Mouse (Mus musculus): ENCODE results near the gene Ntsr1. TPM values are rescaled to one million over a fixed set of nuclear protein-coding genes. Genes with fewer than 3 reads are reported as not detected.
A peak's percentile ranks its signal among the peaks of the same experiment; 100 is the strongest.

The Ntsr1 gene
- total RNA-seq (2021): 1 to 10 TPM; 4.4 TPM

- peak; percentile 33 to 35 for DNase-seq (ENCODE audit: extremely low spot score in 1 of 2, low spot score in 1 of 2)
Measured at GRCm38 (mm10) chr2:180499741-180500140, at the start of gene Ntsr1. Gene Ntsr1 (plus strand): TSS chr2:180499976.

- no peak for DNase-seq (ENCODE audit: extremely low spot score in 1 of 2, low spot score in 1 of 2)
Measured at GRCm38 (mm10) chr2:180450529-180450928, 49.2 kb upstream of the Ntsr1 start.

GRCm38 (mm10) chr2:180455723-180456698 lies 43.8 kb upstream of the Ntsr1 start, which contains the start of gene Slco4a1:
Gene Slco4a1 (plus strand): TSS chr2:180456245.
- peak; percentile 43 to 49 for DNase-seq (ENCODE audit: extremely low spot score in 1 of 2, low spot score in 1 of 2)

DNA sequence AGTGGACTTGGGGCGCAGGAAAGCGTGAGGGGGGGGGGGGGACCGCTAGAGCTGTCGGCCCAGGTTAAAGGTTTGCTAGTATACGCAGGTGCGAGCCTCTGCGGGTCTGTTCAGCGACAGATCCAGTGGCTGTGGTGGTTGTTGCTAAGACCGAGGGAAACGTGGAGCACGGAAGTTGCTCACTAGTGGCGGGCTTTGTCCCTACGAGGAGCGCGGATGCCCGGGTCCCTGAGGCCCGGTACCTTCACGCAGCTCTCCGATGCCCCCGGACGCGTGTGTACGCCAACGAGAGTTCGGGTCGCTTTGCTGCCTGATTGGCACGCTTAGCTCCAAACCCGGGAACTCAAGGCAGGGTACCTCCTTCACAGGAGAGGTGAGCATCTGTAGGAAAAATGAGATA lies 43.1 kb upstream of the Ntsr1 start:
- DNase-seq (ENCODE audit: extremely low spot score in 1 of 2, low spot score in 1 of 2): peak in 1 of 2 experiments; percentile 15

GRCm38 (mm10) chr2:180457680-180458079 lies 42.1 kb upstream of the Ntsr1 start:
- DNase-seq (ENCODE audit: extremely low spot score in 1 of 2, low spot score in 1 of 2): no peak

DNA sequence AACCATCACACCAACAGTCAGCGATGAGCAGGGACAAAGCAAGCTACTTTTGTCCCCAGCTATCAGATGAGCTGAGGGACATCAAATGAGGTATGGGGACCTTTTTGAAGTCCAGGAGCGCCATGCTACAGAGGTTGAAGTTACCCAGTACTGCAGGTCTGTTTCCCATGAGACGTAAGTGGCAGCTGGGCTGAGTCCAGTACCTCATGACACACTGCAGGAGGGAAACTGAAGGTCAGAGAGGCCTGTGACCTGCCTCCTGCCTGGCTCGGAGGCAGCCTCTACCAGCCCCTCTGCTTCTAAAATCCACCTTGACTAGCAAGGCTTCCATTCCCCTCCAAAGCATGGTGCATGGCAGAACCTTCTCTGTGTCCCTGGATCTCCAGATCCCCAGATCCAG lies 40.3 kb upstream of the Ntsr1 start:
- no peak for DNase-seq (ENCODE audit: extremely low spot score in 1 of 2, low spot score in 1 of 2)

GRCm38 (mm10) chr2:180460801-180461200 lies 39.0 kb upstream of the Ntsr1 start:
- DNase-seq (ENCODE audit: extremely low spot score in 1 of 2, low spot score in 1 of 2): no peak

DNA sequence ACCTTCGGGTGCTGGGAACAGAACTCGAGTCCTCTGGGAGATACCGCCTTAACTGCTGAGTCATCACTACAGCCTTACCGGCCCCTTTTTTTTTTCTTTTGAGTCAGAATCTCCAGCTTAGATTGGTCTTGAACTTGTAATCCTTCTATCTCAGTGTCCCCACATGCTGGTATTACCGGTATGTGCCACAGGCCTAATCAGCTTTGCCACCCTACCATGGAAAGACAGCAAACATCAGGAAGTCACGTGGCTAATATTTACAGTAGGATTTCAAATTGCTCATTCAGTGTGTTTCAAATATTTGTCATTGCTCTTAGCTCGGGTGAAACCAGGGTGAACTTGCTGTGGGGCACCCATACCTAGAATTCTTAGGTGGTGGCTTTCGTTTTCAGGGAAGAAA lies 37.2 kb upstream of the Ntsr1 start:
- DNase-seq (ENCODE audit: extremely low spot score in 1 of 2, low spot score in 1 of 2): no peak

DNA sequence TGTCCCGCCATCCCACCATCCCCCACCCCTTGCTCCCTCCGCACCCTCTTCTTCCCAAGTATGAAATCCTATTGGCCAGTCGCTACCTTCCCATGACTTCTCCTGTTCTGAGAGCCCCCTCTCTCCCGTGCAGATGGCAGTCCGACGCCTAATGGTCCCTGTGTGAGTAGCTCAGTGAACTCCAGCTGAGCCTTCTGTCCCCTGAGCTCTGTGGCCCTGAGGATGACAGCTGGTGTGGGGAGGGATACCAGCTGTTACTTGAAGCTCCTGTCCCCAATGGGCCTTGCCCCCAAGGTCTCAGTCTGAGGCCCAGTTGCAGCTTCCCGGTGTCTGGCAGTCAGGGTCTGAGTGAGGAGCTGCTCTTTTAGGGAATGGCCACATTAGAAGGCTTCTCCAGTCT lies 33.3 kb upstream of the Ntsr1 start:
- DNase-seq (ENCODE audit: extremely low spot score in 1 of 2, low spot score in 1 of 2): no peak

DNA sequence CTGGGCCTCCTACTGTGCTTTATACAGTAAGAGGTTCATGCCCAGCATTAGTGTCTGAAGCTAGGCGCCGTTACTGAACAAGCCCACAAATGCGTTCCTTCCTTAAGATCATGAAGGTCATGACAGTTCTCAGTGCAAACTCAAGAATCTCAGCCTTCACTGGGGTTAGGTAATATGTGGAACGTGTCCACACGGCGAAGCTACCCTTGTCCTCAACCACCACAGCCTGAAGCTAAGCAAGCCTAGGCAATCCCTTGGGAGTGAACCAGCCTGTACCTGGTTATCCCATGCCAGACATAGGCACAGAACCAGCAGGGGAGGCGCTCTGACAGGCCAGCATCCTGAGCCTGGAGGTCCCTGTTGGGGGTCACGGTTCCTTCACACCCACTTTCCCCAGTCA lies 30.9 kb upstream of the Ntsr1 start:
- DNase-seq (ENCODE audit: extremely low spot score in 1 of 2, low spot score in 1 of 2): no peak

- no peak for DNase-seq (ENCODE audit: extremely low spot score in 1 of 2, low spot score in 1 of 2)
Measured at GRCm38 (mm10) chr2:180469768-180470167, 30.0 kb upstream of the Ntsr1 start.

DNA sequence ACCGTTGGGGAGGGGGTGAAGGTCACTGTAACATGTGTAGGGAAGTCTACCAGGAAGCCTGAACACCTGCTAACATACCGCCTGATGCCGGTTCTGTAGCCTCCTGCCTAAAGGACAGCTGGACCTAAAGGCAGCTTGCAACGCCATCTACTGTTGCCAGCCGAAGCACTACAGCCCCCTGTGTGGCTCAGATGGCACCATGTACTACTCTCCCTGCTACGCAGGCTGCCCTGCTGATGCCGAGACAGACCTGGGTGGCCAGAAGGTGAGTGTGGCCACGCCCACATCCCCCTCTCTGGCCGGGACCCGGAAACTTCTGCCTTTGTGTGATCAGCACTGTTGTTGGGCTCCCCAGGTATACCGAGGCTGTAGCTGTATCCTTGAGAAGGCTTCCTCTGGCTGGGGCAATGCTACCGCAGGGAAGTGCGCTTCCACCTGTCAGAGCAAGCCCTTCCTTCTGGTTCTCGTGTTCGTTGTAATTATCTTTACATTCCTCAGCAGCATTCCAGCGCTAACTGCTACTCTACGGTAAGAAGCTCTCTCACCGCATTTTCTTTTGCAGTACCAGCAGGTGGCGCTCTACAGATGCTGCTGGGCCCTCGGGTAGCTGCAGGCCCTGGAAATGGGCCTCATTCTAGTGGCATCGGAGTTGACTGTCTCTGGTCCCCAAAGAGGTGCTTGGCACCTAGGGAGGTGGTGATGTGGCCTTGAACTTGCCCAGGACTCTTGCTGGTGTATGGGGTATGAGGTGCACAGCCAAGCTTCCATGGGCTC lies 27.3 kb upstream of the Ntsr1 start:
- peak; percentile 29 to 58 for DNase-seq (ENCODE audit: extremely low spot score in 1 of 2, low spot score in 1 of 2)

- peak in 1 of 2 experiments; percentile 38 for DNase-seq (ENCODE audit: extremely low spot score in 1 of 2, low spot score in 1 of 2)
Measured at GRCm38 (mm10) chr2:180473080-180473440, 26.7 kb upstream of the Ntsr1 start.

- DNase-seq (ENCODE audit: extremely low spot score in 1 of 2, low spot score in 1 of 2): no peak
Measured at GRCm38 (mm10) chr2:180474864-180475263, 24.9 kb upstream of the Ntsr1 start.

GRCm38 (mm10) chr2:180482274-180482673 lies 17.5 kb upstream of the Ntsr1 start:
- no peak for DNase-seq (ENCODE audit: extremely low spot score in 1 of 2, low spot score in 1 of 2)

DNA sequence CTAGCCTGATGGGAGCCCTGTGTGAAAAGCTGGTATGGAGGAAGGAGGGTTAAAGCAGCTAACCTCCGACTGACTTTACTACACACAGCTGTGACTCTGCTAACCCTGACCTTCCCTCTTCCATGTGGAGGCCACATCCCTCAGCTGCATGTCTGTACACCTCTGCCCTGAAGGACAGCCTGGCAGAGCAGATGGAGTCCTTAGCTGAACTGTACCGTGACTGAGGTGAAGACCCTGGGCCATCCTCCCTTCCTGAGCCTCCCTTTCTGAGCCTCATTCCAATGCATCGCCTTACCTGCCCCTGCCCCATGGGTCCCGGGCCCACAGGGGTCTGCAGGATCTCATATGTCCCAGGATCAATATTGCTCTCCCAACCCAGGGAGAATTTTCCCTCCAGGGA lies 14.9 kb upstream of the Ntsr1 start:
- no peak for DNase-seq (ENCODE audit: extremely low spot score in 1 of 2, low spot score in 1 of 2)

- no peak for DNase-seq (ENCODE audit: extremely low spot score in 1 of 2, low spot score in 1 of 2)
Measured at GRCm38 (mm10) chr2:180485306-180485705, 14.5 kb upstream of the Ntsr1 start.

DNA sequence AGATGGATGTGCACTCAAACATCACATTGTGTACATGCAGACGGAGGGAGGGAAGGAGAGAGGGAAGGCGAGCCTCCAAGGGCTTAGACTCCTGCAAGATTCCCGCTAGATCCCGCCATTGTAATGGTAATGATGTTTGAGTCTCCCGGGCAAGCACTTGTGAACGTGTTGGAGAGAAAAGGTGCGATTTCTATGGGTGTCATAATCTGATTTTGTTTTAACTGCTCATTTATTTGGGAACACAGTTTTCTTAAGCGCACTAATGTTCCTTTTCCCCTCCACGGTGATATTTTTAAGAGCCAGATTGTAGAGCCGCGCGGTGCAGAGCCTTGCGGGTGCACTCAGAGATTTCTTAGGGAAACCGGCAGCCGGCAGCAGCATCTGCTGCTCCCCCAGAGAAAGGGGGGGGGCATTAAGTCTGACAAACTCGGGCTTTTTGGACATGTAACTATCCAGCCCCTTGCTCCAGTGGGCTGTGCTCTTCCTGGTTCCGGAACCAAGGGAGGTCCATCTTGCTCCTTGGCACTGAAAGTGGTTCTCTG lies 11.5 kb upstream of the Ntsr1 start:
- no peak for DNase-seq (ENCODE audit: extremely low spot score in 1 of 2, low spot score in 1 of 2)

DNA sequence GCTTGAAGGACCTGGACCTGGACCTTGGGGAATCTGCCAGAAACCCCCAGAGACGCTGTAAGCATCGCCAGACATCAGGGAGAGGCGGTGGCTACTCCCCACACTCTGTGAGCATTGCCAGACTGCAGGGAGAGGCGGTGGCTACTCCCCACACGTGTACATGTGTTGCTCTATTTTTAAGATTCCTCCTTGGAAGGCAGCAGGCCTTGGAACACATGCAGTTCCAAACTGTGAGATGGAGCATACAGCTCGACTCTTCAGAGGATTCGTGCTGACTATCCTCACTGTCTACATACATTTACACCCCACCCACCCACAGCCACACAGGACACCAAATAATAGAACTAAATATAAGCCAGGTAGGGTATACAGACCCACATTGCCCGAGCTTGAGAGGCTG lies 3.9 kb upstream of the Ntsr1 start:
- DNase-seq (ENCODE audit: extremely low spot score in 1 of 2, low spot score in 1 of 2): no peak

GRCm38 (mm10) chr2:180500726-180501125 lies 950 bp downstream of the Ntsr1 start:
- DNase-seq (ENCODE audit: extremely low spot score in 1 of 2, low spot score in 1 of 2): no peak

Measured in layer of hippocampus, postnatal 25 days (tissue).